Mouse (Mus musculus) embryonic fibroblast, embryonic 13.5 days (primary cell): ENCODE results near the gene Azin2. TPM values are rescaled to one million over a fixed set of nuclear protein-coding genes. Genes with fewer than 3 reads are reported as not detected.

ENCODE experiments used
- H3K27ac ChIP-seq: 2 replicates; pipeline ENCODE4 v1.5.1; 2012; ENCODE audit warnings: low read length, control low read depth, inconsistent platforms; ENCODE audit not compliant: insufficient read depth
- H3K4me1 ChIP-seq: 2 replicates; pipeline ENCODE4 v1.6.1; 2011; ENCODE audit warnings: low read length; ENCODE audit not compliant: control insufficient read depth, insufficient read depth
- H3K4me3 ChIP-seq: 2 replicates; pipeline ENCODE4 v1.5.1; 2011; ENCODE audit warnings: mild to moderate bottlenecking, control low read depth, low read length; ENCODE audit not compliant: insufficient read depth
- CTCF ChIP-seq: IDR thresholded peaks from 2 replicates; pipeline ENCODE4 v1.5.1; 2011; ENCODE audit warnings: mild to moderate bottlenecking, control low read depth, low read length, moderate library complexity, borderline replicate concordance; ENCODE audit not compliant: insufficient read depth
- POLR2A ChIP-seq: IDR thresholded peaks from 2 replicates; pipeline ENCODE4 v1.6.1; 2011; ENCODE audit warnings: low read depth, mild to moderate bottlenecking, control low read depth, low read length, moderate library complexity
- polyA plus RNA-seq: library from polyadenylated mRNA; stranded (reverse); fragments of >200 nt; gene quantifications from 2 replicates; pipeline ENCODE4 v1.2.4, GENCODE M21; 2011; ENCODE audit warnings: low read depth; ENCODE audit not compliant: missing spikeins, insufficient read length

The Azin2 gene
- polyA plus RNA-seq, 1 experiment, result 29.0 TPM

DNA sequence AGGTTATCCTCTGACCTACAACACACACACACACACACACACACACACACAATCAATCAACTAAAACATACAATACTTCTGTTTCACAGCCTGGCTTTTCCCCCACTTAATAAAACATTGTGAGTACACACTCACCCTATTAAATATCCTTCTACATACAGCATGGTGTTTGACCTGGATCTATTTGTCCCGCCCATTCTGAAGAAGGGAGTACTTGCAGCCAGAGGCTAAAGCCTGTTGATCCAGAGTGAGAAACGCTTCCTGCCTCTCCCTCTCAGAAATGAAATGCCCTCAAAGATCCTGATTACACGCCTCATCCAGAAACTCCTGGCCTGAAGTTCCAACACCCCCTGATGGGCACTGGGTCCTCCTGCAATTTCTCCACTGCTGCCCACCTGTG, 45.1 kb downstream of the Azin2 start:
- no peak for TF ChIP-seq POLR2A
- TF ChIP-seq CTCF, result no peak
- Histone ChIP-seq H3K4me1 (no peaks in the 10 kb centered on the region), H3K27ac (no peak overlapping the region), H3K4me3 (no peak overlapping the region)

- Histone ChIP-seq H3K27ac (no peak overlapping the region), H3K4me1 (no peaks in the 10 kb centered on the region), H3K4me3 (no peak overlapping the region)
- TF ChIP-seq POLR2A (no peak), CTCF (no peak)
Observed at GRCm38 (mm10) chr4:128913794-128914193, 48.4 kb downstream of the Azin2 start.

DNA sequence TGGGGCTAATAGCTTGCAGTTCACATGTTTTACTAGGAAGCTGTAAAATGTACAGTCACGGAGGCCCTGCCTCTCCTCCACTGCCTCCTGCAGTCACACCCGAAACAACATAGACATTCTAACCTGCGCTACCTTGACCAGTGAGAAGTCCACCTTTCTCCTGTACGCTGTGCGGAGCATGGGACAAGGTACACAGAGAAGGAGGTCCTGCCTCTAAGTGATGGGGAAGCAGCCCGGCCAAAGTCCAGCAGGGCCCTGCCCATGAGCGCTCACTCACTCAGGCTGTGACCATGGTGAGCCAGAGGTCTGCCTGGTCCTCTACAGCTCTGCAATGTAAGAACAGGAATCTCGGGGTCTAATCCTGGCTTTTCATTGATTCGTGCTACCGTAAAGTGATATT, 50.2 kb downstream of the Azin2 start:
- Histone ChIP-seq H3K4me3 (no peak overlapping the region), H3K4me1 (no peaks in the 10 kb centered on the region), H3K27ac (no peak overlapping the region)
- no peak for TF ChIP-seq CTCF
- no peak for TF ChIP-seq POLR2A

GRCm38 (mm10) chr4:128910276-128911063, 51.8 kb downstream of the Azin2 start:
- H3K27ac ChIP-seq, result no peak overlapping the region
- no peak for TF ChIP-seq POLR2A

GRCm38 (mm10) chr4:128909378-128909831, 52.8 kb downstream of the Azin2 start:
- H3K4me1 ChIP-seq, result no peaks in the 10 kb centered on the region
- no peak overlapping the region for H3K27ac ChIP-seq
- no peak overlapping the region for H3K4me3 ChIP-seq
- TF ChIP-seq POLR2A (no peak), CTCF (no peak)

More at GRCm38 (mm10) chr4:128910276-128911063, 51.8 kb downstream of the Azin2 start:
- no peak overlapping the region for H3K4me3 ChIP-seq
- no peaks in the 10 kb centered on the region for H3K4me1 ChIP-seq

GRCm38 (mm10) chr4:128908586-128909377, 53.5 kb downstream of the Azin2 start:
- TF ChIP-seq POLR2A (no peak), CTCF (peak; percentile 51; the same call in 1 of the 2 replicates)

GRCm38 (mm10) chr4:128907238-128907968, 54.8 kb downstream of the Azin2 start:
- TF ChIP-seq CTCF (no peak), POLR2A (no peak)
- H3K4me3 ChIP-seq, result no peak overlapping the region

More at GRCm38 (mm10) chr4:128908586-128909377, 53.5 kb downstream of the Azin2 start:
- Histone ChIP-seq H3K4me1 (peaks cover 4% of the 10 kb centered on the region; the same call in 1 of the 2 replicates), H3K27ac (no peak overlapping the region), H3K4me3 (no peak overlapping the region)

DNA sequence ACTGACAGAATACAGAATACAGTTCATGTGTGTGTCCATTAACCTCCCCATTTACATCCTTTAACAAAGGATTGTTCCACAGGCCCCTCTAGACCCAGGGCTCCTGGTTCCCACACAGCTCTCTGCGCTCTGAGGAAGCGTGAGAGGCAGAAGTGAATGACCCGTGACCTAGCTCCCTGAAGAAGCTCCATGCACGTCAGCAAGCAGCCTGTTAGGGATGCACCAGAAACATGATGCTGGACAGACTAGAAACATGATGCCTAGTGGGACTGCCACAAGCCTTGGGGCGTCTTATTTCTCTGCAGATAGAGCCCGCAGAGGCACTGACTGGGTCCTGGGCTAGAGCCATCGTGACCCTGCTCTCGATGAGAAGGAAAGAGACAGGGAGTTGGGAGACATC, 55.5 kb downstream of the Azin2 start:
- TF ChIP-seq POLR2A (no peak), CTCF (no peak)
- peaks cover 4% of the 10 kb centered on the region; the same call in 1 of the 2 replicates for H3K4me1 ChIP-seq
- H3K4me3 ChIP-seq, result no peak overlapping the region
- no peak overlapping the region for H3K27ac ChIP-seq

More at GRCm38 (mm10) chr4:128907238-128907968, 54.8 kb downstream of the Azin2 start:
- Histone ChIP-seq H3K27ac (no peak overlapping the region), H3K4me1 (peaks cover 4% of the 10 kb centered on the region; the same call in 1 of the 2 replicates)

DNA sequence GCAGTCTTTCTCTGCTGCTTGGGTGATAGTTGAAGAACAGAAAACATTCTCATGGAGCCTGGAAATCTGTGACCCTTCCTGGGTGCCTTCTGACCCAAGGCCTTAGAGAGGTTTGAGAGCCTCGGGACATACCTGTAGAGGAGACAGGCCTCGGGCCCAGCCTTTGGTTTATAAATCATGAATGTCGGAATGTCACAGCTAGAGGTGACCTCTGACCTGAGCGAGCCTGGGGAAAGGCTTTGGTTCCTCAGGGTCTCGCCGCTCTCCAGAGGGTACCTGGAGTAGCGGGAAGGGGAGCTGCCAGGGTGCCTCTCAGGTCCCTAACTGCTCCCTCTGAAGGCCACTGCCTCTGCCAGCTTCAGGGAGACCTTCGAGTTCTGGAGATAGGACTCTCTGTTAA, 57.0 kb downstream of the Azin2 start:
- Histone ChIP-seq H3K27ac (no peak overlapping the region), H3K4me1 (peaks cover 4% of the 10 kb centered on the region; the same call in 1 of the 2 replicates), H3K4me3 (no peak overlapping the region)
- TF ChIP-seq CTCF (no peak), POLR2A (no peak)
